Mouse (Mus musculus) urinary bladder, postnatal 10 days (tissue): Measurements from ENCODE around the gene Abhd2.
"Not testable (repeated sequence)": the region's sequence is repeated elsewhere in the genome, so short reads cannot be mapped to it uniquely, and the experiment has no call there.

ENCODE experiments used
- DNase-seq: peaks from one replicate; pipeline ENCODE4 v3.0.0; 2022; ENCODE audit warnings: low spot score

The Abhd2 gene

GRCm38 (mm10) chr7:79266228-79266627 lies 6.8 kb upstream of the Abhd2 start:
- DNase-seq, result no peak

GRCm38 (mm10) chr7:79267690-79268388 lies 5.2 kb upstream of the Abhd2 start:
- no peak for DNase-seq

- DNase-seq, result no peak
These were observed 4.1 kb upstream of the Abhd2 start for GRCm38 (mm10) chr7:79268897-79269296.

GRCm38 (mm10) chr7:79269411-79269810 lies 3.6 kb upstream of the Abhd2 start:
- DNase-seq, result no peak

GRCm38 (mm10) chr7:79269866-79270265 lies 3.1 kb upstream of the Abhd2 start:
- DNase-seq, result no peak

GRCm38 (mm10) chr7:79270961-79271387 lies 2.0 kb upstream of the Abhd2 start:
- DNase-seq, result no peak

GRCm38 (mm10) chr7:79271861-79272788 lies 874 bp upstream of the Abhd2 start:
- no peak for DNase-seq

GRCm38 (mm10) chr7:79273738-79274472 lies 906 bp downstream of the Abhd2 start:
- DNase-seq, result no peak

- no peak for DNase-seq
These were observed 1.5 kb downstream of the Abhd2 start for GRCm38 (mm10) chr7:79274473-79275010.

- no peak for DNase-seq
These were observed 2.3 kb downstream of the Abhd2 start for GRCm38 (mm10) chr7:79275345-79275744.

GRCm38 (mm10) chr7:79278432-79278831 lies 5.4 kb downstream of the Abhd2 start:
- no peak for DNase-seq

- DNase-seq, result no peak
These were observed 6.5 kb downstream of the Abhd2 start for GRCm38 (mm10) chr7:79279376-79280029.

GRCm38 (mm10) chr7:79282883-79283670 lies 10.1 kb downstream of the Abhd2 start:
- no peak for DNase-seq

GRCm38 (mm10) chr7:79283671-79283941 lies 10.6 kb downstream of the Abhd2 start:
- DNase-seq, result not testable (repeated sequence)

GRCm38 (mm10) chr7:79284160-79284888 lies 11.3 kb downstream of the Abhd2 start:
- no peak for DNase-seq

GRCm38 (mm10) chr7:79284889-79285280 lies 11.9 kb downstream of the Abhd2 start:
- no peak for DNase-seq

GRCm38 (mm10) chr7:79285408-79285807 lies 12.4 kb downstream of the Abhd2 start:
- DNase-seq, result no peak

- no peak for DNase-seq
These were observed 14.2 kb downstream of the Abhd2 start for GRCm38 (mm10) chr7:79287226-79287625.

GRCm38 (mm10) chr7:79287928-79288327 lies 14.9 kb downstream of the Abhd2 start:
- no peak for DNase-seq

GRCm38 (mm10) chr7:79288422-79288821 lies 15.4 kb downstream of the Abhd2 start:
- no peak for DNase-seq
